Mouse (Mus musculus): ENCODE results near the gene Egln3.

The Egln3 gene

DNA sequence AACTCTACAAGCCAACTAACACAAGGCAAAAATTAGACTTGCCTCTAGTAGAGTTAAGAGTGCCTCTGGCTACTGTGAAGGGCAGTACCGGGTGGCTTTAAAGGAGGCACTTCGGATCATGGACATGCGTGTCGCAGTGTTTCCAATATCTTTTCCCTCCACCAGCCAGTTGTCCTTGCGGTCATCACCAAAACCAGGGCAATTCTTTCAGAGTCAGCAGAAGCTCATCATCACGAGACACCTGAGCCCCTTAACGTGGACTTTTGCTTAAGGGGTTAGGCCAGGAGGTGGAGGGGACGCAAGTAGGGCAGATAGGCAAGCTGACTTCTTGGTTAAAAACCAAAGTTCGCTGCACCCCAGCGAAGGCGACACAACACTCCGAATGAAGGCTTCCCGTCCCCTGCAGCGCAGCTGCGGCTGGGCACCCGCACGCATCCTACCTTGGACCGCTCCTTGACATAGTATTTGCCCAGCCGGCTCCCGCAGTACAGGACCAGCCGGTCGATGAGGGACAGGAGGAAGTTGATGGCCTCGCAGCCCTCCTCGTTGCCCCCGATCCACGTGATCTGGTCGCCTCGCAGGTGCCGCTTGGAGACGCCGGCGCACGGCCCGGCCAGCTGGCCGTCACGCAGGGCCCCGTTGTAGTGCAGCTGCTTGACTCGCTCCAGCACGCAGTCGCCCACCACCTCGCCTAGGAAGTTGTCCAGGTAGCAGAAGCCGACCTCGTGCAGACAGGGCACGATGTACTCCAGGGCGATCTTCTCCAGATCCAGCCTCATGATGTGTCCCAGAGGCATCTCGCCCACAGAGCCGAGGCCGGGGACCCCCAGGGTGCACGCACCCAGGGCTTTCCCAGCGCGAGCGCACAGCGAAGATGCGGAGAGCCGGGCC is 650 bp downstream of the Egln3 start:
- in situ Hi-C loops (cut with MboI), result no loop called here

DNA sequence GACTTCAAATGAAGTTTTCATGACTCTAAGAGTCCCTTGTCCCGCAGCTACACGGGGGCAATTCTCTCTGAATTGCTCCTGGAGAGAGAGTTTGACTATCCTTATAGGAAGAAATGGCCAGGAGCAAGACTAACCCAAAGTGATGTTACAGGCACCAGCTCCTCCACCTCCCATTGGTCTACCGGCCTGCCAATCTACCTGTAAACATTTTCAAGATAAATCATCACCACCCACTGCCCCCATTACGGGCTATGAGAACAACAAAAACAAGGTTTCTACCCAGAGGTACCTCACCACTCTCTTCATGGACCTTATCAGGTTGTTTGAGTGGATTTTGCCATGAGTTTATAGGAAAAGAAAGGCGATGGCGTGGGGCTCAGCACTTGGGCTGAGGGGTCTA is 1.4 kb downstream of the Egln3 start:
- in situ Hi-C loops (cut with MboI), result no loop called here

DNA sequence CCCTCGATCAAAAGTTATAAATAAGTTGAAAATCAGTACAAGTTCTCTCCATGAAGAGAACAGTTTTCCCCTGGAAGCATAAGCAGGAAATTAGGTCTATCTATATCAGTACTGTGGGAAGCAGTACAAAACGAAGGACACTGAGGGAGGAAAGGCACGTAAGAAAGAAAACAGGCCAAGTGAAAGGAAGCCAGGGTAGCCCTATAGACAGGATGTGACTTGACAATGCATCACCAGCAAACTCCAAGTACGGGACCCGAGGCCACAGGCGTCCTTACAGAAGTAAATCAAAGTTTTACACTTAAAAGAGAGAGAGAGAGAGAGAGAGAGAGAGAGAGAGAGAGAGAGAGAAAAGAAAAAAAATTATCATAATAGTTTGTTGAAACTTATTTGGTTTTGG is 2.8 kb downstream of the Egln3 start:
- in situ Hi-C loops (cut with MboI), result no loop called here

DNA sequence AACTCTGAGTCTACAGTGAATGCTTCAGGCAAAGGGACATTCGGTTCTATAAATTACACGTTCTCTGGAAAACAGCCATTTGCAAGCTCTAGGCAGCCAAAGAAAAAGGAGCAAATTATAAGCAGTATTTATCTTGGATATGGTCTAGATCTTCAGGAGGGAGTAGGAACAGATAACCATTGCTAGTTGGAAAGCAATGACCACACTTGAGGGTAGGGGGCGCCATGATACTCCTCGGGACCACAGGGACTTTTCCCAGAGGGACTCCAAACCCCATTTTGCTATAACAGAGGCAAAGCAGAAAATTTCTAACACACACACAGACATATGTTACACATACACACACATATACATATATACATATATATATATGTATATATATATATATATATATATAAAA is 3.5 kb downstream of the Egln3 start:
- in situ Hi-C loops (cut with MboI), result no loop called here

DNA sequence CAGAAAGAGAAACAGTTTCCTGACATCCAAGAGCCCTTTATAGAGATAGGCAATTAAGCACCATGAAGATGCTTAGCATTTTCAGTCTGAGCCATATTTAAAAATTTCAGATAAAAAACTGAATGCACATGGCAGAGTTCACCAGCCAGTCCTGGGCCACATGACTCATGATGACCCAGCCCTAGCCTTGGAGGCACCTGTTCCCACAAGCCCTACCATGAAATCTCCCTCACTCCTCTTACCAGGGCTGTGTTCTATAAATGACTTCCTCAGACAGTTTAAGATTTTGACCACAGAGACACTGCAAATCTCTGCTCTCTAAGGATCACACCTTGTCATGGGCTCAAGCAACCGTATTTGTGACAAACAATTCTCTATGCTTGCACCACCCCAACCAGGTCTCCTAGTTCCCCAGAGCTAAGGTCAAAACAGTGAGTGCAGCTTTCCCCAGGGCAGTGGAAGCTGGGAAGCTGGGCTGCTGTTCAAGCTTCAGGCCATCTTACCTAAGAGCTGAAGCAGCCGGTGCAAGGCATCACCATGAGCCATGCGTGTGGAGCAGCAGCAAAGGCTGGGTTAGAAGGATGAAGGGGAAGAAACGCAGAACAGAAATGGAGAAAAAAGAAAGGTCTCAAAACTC is 5.3 kb downstream of the Egln3 start:
- in situ Hi-C loops (cut with MboI), result no loop called here

DNA sequence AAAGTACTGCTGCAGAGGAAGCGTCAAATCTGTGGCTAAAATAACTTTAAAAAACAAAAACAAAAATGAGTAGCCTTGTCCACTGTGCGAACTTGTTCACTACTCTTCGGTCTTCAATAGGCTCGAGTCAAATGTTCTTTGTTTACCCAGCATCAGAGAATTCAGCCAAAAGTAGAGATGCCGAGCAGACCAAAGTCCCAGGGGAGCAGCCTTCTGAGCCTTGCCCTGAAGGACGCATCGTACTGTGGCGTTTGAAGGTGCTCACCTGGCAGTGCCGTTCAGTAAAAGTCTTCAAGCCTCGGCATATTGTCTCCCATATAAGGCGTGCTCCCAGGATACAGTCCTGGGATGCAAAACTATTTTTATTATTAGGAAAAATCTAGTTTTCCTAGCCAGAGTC is 5.8 kb downstream of the Egln3 start:
- in situ Hi-C loops (cut with MboI), result no loop called here

DNA sequence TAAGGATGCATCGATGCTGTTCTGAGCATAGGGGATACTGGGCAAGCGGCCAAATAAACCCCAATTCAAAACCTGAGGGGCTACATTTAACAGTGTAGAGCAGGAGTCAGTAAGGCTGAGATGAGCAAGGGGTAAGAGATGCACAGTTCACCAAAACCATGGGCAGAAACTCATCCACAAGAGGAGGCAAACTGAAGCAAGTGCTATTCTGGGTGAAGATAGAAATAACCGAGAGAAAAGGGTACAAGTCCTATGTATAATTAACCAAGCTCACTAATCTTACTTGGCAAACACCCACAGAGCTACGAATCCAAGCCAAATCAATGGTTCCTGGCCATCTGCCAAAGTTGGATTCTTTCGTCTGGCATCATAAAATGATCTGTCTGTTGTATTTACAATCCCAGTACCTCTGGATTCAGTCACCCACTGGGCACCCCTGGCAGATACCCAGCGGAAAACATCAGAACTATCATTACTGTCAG is 6.3 kb downstream of the Egln3 start:
- in situ Hi-C loops (cut with MboI), result no loop called here

DNA sequence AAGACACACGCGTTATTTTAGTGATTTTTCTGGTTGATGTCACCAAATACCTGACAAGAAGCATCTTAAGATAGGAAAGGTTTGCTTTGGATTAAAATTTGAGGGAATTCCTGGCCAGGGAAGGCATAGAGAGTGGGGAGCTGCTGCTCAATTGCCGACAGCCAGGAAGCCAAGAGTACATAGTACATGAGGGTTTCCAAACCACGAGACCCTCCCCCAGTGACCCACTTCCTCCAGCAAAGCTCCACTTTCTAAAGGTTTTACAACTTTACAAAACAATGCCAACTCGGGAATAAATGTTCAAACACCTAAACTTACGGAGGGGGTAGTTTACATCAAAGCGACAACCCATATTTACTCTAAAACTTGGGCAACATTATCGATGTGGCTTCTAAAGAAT is 6.8 kb downstream of the Egln3 start:
- in situ Hi-C loops (cut with MboI), result no loop called here

DNA sequence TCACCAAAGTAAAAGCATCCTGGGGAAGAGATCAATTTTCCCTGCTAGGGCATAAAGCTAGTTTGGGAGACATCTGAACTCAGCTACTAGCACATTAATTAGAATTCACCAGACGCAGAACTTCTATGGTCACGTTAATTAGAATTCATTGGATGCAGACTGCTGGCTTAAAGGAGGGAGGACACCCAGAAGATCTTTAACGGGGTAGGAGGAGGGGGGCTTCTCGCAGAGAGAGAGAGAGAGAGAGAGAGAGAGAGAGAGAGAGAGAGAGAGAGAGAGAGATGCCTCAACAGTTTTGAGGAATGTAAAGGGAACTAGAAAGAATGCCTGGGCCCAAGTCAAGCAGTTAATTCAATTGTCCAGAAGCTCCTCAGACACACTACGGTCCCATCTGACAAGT is 9.5 kb downstream of the Egln3 start:
- in situ Hi-C loops (cut with MboI), result no loop called here

DNA sequence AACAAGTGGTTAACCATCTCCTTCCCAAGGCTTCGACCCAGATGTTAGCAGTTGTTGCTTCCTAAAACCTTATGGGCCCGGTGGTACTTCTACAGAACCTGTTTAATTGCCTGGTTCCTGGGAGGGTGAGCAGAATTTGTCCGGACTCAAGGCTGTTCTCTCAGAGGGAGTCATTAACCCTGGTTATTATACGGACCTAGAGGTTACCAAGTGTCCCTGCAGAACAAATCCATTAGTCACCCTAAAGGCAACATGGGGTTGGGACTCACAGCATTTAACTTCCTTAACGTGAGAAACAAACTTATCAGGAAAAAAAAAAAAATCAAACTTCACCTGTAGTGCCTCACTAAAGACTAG is 11.4 kb downstream of the Egln3 start:
- in situ Hi-C loops (cut with MboI), result no loop called here

DNA sequence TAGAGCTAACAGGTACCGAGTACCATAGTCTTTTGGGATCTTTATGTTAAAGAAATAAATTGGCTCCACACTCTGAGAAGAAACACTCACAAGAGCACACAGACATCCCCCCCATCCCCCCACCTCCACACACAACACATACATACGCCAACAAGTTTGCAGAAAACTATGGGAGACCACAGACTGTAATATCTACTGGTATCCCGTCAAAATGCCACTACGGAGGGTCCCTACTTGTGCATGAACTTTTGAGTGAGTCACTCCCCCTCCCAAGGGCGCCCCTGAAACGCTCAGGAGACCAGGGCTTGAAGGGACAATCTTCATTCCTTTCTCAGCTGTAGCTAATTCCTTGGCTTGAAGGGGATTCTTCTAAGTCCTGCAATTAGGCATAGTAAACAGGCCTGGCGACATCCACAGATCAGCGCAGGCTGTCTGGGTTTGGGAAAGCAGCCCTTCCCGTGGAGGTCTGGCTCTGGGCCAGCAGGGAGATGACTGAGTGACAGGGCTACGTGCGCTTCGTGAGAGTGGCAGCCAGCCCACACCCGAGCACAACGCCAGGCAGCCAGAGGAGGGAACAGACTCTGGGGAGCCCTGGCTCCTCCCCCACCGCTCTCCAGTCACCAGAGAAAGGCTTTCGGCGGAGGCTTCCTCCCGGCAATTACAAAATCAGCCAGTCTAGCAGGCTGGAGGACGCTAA is 11.9 kb downstream of the Egln3 start:
- in situ Hi-C loops (cut with MboI), result no loop called here

DNA sequence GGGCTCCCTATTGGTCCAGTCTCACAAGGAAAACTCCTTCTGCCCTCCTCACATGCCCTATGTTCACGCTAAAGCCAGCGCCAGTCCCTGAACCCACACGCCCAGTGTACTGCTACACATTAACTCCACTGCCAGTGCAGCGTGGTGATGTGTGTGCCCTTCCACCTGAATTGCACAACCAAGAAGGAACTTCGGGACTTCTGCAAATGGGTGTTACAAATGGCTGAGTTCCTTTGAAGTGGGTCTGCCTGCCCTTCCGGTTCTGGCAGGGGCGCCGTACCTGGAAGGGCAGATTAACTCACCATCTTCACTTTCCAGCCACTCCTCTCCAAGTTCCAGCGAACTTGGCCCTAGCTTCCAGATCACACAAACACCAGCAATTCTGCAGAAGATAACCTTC is 12.5 kb downstream of the Egln3 start:
- in situ Hi-C loops (cut with MboI), result no loop called here

DNA sequence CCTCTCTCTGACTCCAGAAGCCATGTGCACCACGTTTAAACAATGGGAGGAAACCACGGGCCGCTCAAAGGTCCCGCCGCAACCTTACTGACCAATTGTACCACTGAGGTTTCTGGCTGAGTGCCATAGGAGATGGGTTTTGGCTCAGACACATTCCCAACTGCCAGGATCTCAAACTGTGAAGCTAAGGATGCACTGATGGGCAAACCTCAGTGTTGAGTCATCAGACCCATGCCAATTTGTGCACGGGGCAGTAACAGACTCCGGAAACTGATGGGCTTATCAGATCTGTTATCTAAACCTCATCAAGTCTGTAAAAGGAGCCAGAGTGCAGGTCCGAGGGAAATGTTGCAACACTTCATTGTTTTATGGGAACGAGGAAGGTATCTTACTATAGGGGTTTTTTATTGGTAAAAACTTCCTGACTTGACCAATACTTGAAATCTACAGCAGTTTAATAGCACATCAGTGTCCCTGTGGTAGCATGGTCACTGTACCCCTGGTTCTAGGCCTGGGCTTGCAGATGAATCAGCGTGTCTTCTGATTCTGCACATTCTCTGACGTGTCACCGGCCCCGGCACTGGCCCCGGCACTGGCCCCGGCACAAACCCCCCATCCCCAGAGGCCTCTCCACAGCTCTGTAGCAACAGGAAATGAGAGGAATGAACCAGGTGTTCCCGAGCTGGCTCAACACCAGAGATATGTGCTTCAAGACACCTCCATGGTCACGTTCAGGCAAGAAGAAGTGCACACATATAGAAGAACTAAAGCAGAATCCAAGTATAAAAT is 15.7 kb downstream of the Egln3 start:
- in situ Hi-C loops (cut with MboI), result no loop called here

DNA sequence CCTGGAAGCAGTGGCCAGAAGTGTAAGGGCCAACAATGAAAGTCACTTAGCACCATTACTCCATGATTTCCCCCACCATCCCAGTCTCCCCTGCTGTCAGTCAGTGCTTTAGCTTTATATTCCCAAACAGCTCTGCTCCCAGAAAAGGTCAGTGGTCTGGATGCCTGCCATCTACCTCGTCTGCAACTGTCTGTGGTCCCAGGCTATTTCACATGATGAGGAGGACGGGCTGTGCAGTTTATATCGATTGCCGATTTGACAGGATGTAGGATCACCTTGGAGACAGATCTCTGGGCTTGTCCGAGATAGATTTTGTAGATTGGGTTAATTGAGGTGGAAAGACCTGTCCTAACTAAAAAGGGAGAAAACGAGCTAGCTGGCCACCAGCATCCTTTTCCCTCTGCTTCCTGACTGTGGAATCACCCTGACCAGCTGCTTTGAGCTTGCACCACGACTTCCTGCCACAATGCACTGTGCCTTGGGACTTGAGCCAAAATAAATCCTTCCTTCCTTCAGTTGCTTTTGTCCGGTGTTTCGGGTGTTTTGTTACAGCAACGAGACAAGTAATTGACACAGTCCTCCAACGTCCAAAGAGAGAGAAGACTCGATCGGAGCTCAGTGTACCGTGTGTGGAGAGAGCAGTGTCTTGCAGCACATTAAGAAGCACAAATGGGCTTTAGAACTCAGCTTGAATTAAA is 16.6 kb downstream of the Egln3 start:
- in situ Hi-C loops (cut with MboI), result no loop called here

DNA sequence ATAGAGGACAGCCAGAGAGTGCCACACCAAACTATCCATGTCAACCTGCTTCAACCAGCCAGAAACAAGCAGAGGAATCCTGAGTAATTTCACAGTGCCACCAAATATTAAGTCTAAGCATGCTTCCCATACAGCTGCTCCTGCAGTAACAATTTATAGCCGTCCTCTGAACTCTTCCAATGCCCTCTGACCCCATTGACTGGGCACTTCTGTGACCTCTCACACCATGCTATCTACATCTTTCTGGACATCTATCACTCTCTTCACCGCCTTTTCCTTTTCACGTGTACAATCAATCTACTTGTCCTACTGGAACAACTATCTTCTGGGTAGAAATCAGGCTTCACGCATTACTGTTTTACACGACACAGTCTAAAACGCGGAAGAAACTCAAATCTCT is 19.4 kb downstream of the Egln3 start:
- in situ Hi-C loops (cut with MboI), result no loop called here

DNA sequence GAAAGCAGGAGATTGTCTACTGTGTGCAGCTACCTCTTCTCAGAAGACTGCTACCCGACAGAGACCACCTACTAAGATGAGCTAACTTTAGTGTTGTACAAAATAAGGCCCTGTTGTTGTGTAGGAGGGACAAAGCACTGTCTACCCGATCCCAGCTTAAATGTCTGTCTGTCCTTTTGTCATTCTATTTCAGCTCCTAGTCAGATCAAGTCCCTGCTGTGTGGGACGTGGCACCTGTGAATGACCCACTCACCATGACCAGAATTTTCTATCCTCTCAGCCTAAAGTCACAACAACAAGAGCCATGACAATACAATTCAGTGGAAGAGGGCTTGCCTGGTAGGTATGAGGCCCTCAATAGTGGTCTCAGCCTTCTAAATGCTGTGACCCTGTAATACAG is 25.3 kb downstream of the Egln3 start:
- in situ Hi-C loops (cut with MboI), result no loop called here

DNA sequence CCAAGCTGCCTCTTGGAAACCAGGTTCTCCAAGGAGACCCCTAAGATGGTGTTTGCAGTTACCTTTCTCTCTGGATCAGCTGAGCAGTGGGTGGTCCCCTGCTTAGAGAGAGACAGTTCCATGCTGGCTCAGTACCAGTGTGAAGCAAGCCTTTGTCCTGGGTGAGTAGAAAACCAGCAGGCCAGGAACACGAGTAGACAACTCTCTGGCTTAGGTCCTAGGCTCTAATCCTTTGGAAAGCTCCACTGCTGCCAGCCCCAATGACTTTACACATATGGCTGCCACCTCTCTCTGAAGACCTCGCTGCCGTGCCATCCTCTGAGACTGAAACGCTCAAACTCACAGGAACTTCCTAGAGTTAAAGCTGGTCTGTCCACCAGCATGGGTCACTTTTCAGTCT is 34.9 kb downstream of the Egln3 start:
- in situ Hi-C loops (cut with MboI), result no loop called here

DNA sequence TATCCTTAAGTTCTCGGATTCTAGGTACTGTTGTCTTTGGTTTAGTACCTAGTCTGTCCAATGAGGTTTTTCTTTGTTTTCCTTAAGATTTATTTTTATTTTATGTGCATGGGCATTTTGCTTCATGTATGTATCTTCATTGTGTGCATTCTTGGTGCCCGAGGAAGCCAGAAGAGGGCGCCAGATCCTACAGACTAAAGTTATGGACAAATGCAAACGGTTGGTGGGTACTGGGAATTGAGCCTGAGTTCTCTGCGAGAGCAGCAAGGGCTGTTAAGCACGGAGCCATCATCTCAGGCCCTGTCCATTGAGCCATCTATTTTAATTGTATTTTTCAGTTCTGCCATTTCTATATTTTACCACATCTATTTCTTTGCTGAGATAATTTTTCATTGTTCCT is 35.9 kb downstream of the Egln3 start:
- in situ Hi-C loops (cut with MboI), result no loop called here

DNA sequence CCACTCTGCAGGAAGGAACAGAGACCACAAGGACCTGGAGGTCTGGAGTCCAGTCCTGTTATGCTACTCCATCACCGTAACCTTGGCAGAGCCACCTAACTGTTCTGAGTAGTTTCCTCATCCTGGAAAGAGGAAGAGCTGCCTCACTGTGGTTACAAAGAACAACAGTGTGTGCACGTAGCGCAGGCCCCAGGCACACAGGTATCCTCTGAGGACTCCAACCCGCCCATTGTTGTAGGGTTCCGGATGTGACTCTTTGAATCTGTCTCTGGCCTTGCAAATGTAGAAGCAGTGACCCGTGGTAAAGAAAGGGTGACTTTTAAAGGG is 39.0 kb downstream of the Egln3 start:
- in situ Hi-C loops (cut with MboI), result no loop called here

DNA sequence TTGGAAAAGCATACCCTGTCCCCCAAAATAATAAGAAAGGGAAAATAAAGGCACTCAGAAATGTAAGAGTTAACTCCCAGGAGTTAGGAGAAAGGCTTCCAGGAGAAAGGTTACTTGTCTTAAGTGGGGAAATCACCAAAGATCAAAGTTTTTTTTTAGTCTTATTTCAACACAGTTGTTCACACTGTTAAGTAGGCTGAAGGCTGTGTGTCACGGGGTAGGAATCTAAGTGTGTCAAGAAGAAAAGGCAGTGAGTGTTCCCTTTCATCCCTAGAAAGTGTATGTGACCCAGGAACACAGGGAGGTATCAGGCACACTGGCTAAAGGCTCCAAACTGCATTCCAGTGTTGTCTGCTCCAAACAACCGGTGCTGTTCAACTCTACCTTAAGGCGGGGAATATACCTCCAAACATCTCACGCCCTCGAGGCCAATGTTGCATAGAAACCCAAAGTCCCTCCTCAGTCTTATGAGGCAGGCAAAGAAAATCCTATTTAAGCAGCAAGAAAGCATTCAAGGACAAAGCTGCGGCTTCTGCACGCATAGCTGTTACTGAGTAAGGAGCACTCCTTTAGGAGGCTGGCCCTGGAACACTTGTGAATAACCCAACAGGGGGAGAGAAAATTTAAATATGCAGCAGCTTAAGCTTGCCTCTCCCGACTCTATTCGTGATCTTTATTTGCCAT is 39.5 kb downstream of the Egln3 start:
- in situ Hi-C loops (cut with MboI), result no loop called here

DNA sequence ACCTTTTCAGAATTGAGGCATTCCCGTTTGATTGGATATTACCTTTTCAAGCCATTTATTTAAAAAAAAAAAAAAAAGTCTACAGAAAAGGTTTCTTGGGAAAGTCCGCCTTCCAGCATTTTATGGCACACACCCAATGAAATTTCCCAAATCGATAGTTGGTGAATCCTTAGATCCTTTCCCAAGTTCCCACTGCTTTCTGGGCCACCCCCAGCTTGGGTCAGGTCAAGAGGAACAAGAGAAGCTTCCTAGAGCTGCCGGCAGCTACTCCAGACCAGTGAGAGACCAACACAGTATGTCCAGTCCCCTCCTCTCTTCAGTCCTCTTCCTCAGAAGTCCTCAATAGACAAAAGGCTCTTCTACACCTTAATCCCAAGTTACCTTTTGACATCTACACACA is 40.5 kb downstream of the Egln3 start:
- in situ Hi-C loops (cut with MboI), result no loop called here

All from mature B cell (primary cell).